ENCODE assay signal across 12 mouse cellular contexts in genomic region chr8:39426770-39427169, GRCm38 (mm10).
"Had no signal": no experiment of that assay in that cellular context is flagged by ENCODE, and none has a peak within 500 bp of the region (broad histone marks: within the 10 kb centered on the region; RNA-seq: fewer than 3 reads in every experiment).

No protein-coding gene starts in this region.

- H3K9me3 ChIP-seq: limb, embryonic 13.5 days; neural tube, embryonic 15.5 days had no signal

- H3K4me3 ChIP-seq: limb, embryonic 13.5 days; myocyte; neural tube, embryonic 15.5 days had no signal

- DNase-seq: kidney, adult 11 months; kidney, adult 9 months; kidney, postnatal 36 days; left cerebral cortex, postnatal 4 days; lung, adult 18-20 months; thymus, postnatal 14 days had no signal

- H3K9ac ChIP-seq: limb, embryonic 13.5 days; liver, embryonic 14.5 days; neural tube, embryonic 15.5 days had no signal

- H3K27me3 ChIP-seq: limb, embryonic 13.5 days; neural tube, embryonic 15.5 days had no signal

- H3K4me1 ChIP-seq: neural tube, embryonic 15.5 days had no signal

- H3K4me2 ChIP-seq: limb, embryonic 13.5 days; neural tube, embryonic 15.5 days had no signal

- H3K36me3 ChIP-seq: limb, embryonic 13.5 days; neural tube, embryonic 15.5 days had no signal

- H3K27ac ChIP-seq: kidney, postnatal 0 days; limb, embryonic 13.5 days; liver, embryonic 14.5 days; neural tube, embryonic 15.5 days; stomach, postnatal 0 days had no signal
